17 mouse cellular contexts compared by ENCODE assay signal in genomic region chr11:101576116-101576515, GRCm38 (mm10). TPM values are rescaled to one million over a fixed set of nuclear protein-coding genes. Genes with fewer than 3 reads are reported as not detected.
DNase-seq lines count a peak whose midpoint lies in the region; ATAC-seq and TF ChIP-seq lines count a peak whose summit lies in the region.
"Had no signal": no experiment of that assay in that cellular context is flagged by ENCODE, and none has a peak within 500 bp of the region (broad histone marks: within the 10 kb centered on the region; RNA-seq: fewer than 3 reads in every experiment).

No protein-coding gene starts in this region.

- 78% methylated on average over 6 of the region's 6 CpGs for WGBS in intestine, postnatal 0 days
- WGBS in intestine, embryonic 15.5 days, result 76% methylated on average over 6 of the region's 6 CpGs
- 74% methylated on average over 6 of the region's 6 CpGs for WGBS in midbrain, postnatal 0 days
- WGBS in midbrain, embryonic 16.5 days, result 79% methylated on average over 6 of the region's 6 CpGs

- peak; percentile 50 for TF ChIP-seq CTCF in intestine, postnatal 0 days (IDR thresholded peaks at IDR 0.05; ENCODE audit: low read depth)
- peak; percentile 44 for TF ChIP-seq CTCF in midbrain, postnatal 0 days (IDR thresholded peaks at IDR 0.05)

- no peak overlapping the region for H3K9ac ChIP-seq in intestine, postnatal 0 days (ENCODE audit: low read depth, low read length)
- H3K9ac ChIP-seq in intestine, embryonic 15.5 days, result no peak overlapping the region
- no peak overlapping the region for H3K9ac ChIP-seq in midbrain, postnatal 0 days (replicated peaks; ENCODE audit: low read length, poor library complexity, severe bottlenecking)
- no peak overlapping the region for H3K9ac ChIP-seq in midbrain, embryonic 16.5 days (ENCODE audit: low read depth, low read length)

- ATAC-seq in CD4-positive, CD25-positive, alpha-beta regulatory T cell, adult 4 months, result no peak
- 0 out of 2 replicates have a peak, but pooled peaks have one; percentile 38 for ATAC-seq in intestine, postnatal 0 days
- no peak for ATAC-seq in intestine, embryonic 15.5 days
- no peak for ATAC-seq in midbrain, postnatal 0 days (ENCODE audit: low FRiP score)
- ATAC-seq in midbrain, embryonic 16.5 days, result no peak

- peaks cover 88% of the 10 kb centered on the region for H3K36me3 ChIP-seq in intestine, postnatal 0 days (ENCODE audit: control insufficient read depth, insufficient read depth)
- H3K36me3 ChIP-seq in intestine, embryonic 15.5 days, result peaks cover 64% of the 10 kb centered on the region
- H3K36me3 ChIP-seq in midbrain, postnatal 0 days (ENCODE audit: insufficient read depth, low read length), result peaks cover 76% of the 10 kb centered on the region
- peaks cover 77% of the 10 kb centered on the region for H3K36me3 ChIP-seq in midbrain, embryonic 16.5 days (ENCODE audit: control insufficient read depth, insufficient read depth, low read length)

- no peak overlapping the region for H3K4me2 ChIP-seq in intestine, postnatal 0 days (replicated peaks; ENCODE audit: low read depth)
- H3K4me2 ChIP-seq in intestine, embryonic 15.5 days (replicated peaks), result no peak overlapping the region
- H3K4me2 ChIP-seq in midbrain, postnatal 0 days (ENCODE audit: low read depth, low read length, poor library complexity, severe bottlenecking), result no peak overlapping the region
- no peak overlapping the region for H3K4me2 ChIP-seq in midbrain, embryonic 16.5 days (ENCODE audit: low read length)

- DNase-seq in CD4-positive, CD25-positive, alpha-beta regulatory T cell, adult 2 months (ENCODE audit: low read depth, low spot score), result peak; percentile 11
- no peak for DNase-seq in midbrain, postnatal 0 days (ENCODE audit: low spot score)
- no peak for DNase-seq in right cerebral cortex, postnatal 4 days
- DNase-seq in spleen, postnatal 14 days (ENCODE audit: low spot score in 2 of 2), result no peak
- DNase-seq: cerebellum, postnatal 36 days; heart, postnatal 10 days; kidney, adult 11 months; left cerebral cortex, postnatal 4 days; spleen, adult 18-20 months had no signal

- no peaks in the 10 kb centered on the region for H3K27me3 ChIP-seq in intestine, postnatal 0 days (replicated peaks; ENCODE audit: control insufficient read depth, insufficient read depth, low read length)
- H3K27me3 ChIP-seq in intestine, embryonic 15.5 days (replicated peaks), result no peaks in the 10 kb centered on the region
- no peaks in the 10 kb centered on the region for H3K27me3 ChIP-seq in midbrain, postnatal 0 days (ENCODE audit: insufficient read depth, low read length)
- H3K27me3 ChIP-seq in midbrain, embryonic 16.5 days (ENCODE audit: control insufficient read depth, insufficient read depth, low read depth, low read length), result no peaks in the 10 kb centered on the region
- H3K27me3 ChIP-seq: megakaryocyte, embryonic 14.5 days had no signal

- no peaks in the 10 kb centered on the region for H3K4me1 ChIP-seq in intestine, postnatal 0 days (replicated peaks; ENCODE audit: control insufficient read depth, insufficient read depth, low read length)
- no peaks in the 10 kb centered on the region for H3K4me1 ChIP-seq in intestine, embryonic 15.5 days (replicated peaks)
- no peaks in the 10 kb centered on the region for H3K4me1 ChIP-seq in midbrain, postnatal 0 days (ENCODE audit: insufficient read depth, low read length)
- H3K4me1 ChIP-seq in midbrain, embryonic 16.5 days (ENCODE audit: control insufficient read depth, insufficient read depth, low read length), result no peaks in the 10 kb centered on the region

- no peaks in the 10 kb centered on the region for H3K9me3 ChIP-seq in intestine, postnatal 0 days (ENCODE audit: control insufficient read depth)
- H3K9me3 ChIP-seq in intestine, embryonic 15.5 days, result no peaks in the 10 kb centered on the region
- no peaks in the 10 kb centered on the region for H3K9me3 ChIP-seq in midbrain, postnatal 0 days (ENCODE audit: low read length)
- no peaks in the 10 kb centered on the region for H3K9me3 ChIP-seq in midbrain, embryonic 16.5 days (replicated peaks; ENCODE audit: control insufficient read depth, low read length, poor library complexity, severe bottlenecking)
- H3K9me3 ChIP-seq: megakaryocyte, embryonic 14.5 days had no signal

- no peak overlapping the region for H3K27ac ChIP-seq in intestine, postnatal 0 days (ENCODE audit: low read depth, low read length)
- no peak overlapping the region for H3K27ac ChIP-seq in intestine, embryonic 15.5 days
- no peak overlapping the region for H3K27ac ChIP-seq in midbrain, postnatal 0 days (ENCODE audit: low read depth, low read length)
- H3K27ac ChIP-seq in midbrain, embryonic 16.5 days (ENCODE audit: low read length), result no peak overlapping the region

- H3K4me3 ChIP-seq in intestine, postnatal 0 days (ENCODE audit: low read depth, low read length), result no peak overlapping the region
- H3K4me3 ChIP-seq in intestine, embryonic 15.5 days (replicated peaks), result no peak overlapping the region
- H3K4me3 ChIP-seq in midbrain, postnatal 0 days (ENCODE audit: low read depth, low read length), result no peak overlapping the region
- H3K4me3 ChIP-seq in midbrain, embryonic 16.5 days (ENCODE audit: low read depth, low read length), result no peak overlapping the region
- H3K4me3 ChIP-seq: megakaryocyte, embryonic 14.5 days had no signal

RNA-seq across cellular contexts. Expression of gene Tmem106a, which starts 5.9 kb away (rescaled TPM):
- polyA plus RNA-seq in CD4-positive, CD25-positive, alpha-beta regulatory T cell, adult 4 months (2017; shearing (Covaris generic)), result 10 to 100 TPM; 10.8 to 15.2 TPM
- 122 and 130 TPM in 2 replicates for polyA plus RNA-seq in intestine, postnatal 0 days (2015; fragmentation: Nextera tagmentation; extraction: Ambion mirVana)
- 21.6 and 22.0 TPM in 2 replicates for polyA plus RNA-seq in intestine, embryonic 15.5 days (2015; fragmentation: Nextera tagmentation; extraction: Ambion mirVana)
- 1.5 and 3.0 TPM in 2 replicates for total RNA-seq in midbrain, postnatal 0 days (2014; rRNA removed)
- polyA plus RNA-seq in midbrain, postnatal 0 days (2015; fragmentation: Nextera tagmentation; extraction: Ambion mirVana), result 3.5 and 3.6 TPM in 2 replicates
- 2.2 and 3.2 TPM in 2 replicates for polyA plus RNA-seq in midbrain, embryonic 16.5 days (2015; fragmentation: Nextera tagmentation; extraction: Ambion mirVana)

RNA-seq across cellular contexts. Expression of gene Gm11634, which starts 22.9 kb away (rescaled TPM):
- not detected for polyA plus RNA-seq in CD4-positive, CD25-positive, alpha-beta regulatory T cell, adult 4 months (2017; shearing (Covaris generic))
- 0.27 and 0.37 TPM in 2 replicates for polyA plus RNA-seq in intestine, postnatal 0 days (2015; fragmentation: Nextera tagmentation; extraction: Ambion mirVana)
- not detected in 2 replicates for polyA plus RNA-seq in intestine, embryonic 15.5 days (2015; fragmentation: Nextera tagmentation; extraction: Ambion mirVana)
- total RNA-seq in midbrain, postnatal 0 days (2014; rRNA removed), result not detected in 2 replicates
- not detected in 2 replicates for polyA plus RNA-seq in midbrain, postnatal 0 days (2015; fragmentation: Nextera tagmentation; extraction: Ambion mirVana)
- not detected in 2 replicates for polyA plus RNA-seq in midbrain, embryonic 16.5 days (2015; fragmentation: Nextera tagmentation; extraction: Ambion mirVana)
- total RNA-seq: adrenal gland, adult 18-20 months; heart, postnatal 10 days; layer of hippocampus, adult 18-20 months; left cerebral cortex, postnatal 4 days had no signal
- polyA plus RNA-seq: frontal cortex, adult 2 months had no signal

RNA-seq across cellular contexts. Expression of gene Nbr1, which starts 24.2 kb away (rescaled TPM):
- 10 to 100 TPM; 70.0 to 88.4 TPM for polyA plus RNA-seq in CD4-positive, CD25-positive, alpha-beta regulatory T cell, adult 4 months (2017; shearing (Covaris generic))
- polyA plus RNA-seq in intestine, postnatal 0 days (2015; fragmentation: Nextera tagmentation; extraction: Ambion mirVana), result 44.5 and 54.1 TPM in 2 replicates
- 57.0 and 61.2 TPM in 2 replicates for polyA plus RNA-seq in intestine, embryonic 15.5 days (2015; fragmentation: Nextera tagmentation; extraction: Ambion mirVana)
- 121 and 128 TPM in 2 replicates for total RNA-seq in midbrain, postnatal 0 days (2014; rRNA removed)
- 56.3 and 59.7 TPM in 2 replicates for polyA plus RNA-seq in midbrain, postnatal 0 days (2015; fragmentation: Nextera tagmentation; extraction: Ambion mirVana)
- polyA plus RNA-seq in midbrain, embryonic 16.5 days (2015; fragmentation: Nextera tagmentation; extraction: Ambion mirVana), result 98.4 and 108 TPM in 2 replicates

RNA-seq across cellular contexts. Expression of gene Brca1, which starts 24.4 kb away (rescaled TPM):
- 1 to 10 TPM; 3.5 to 4.1 TPM for polyA plus RNA-seq in CD4-positive, CD25-positive, alpha-beta regulatory T cell, adult 4 months (2017; shearing (Covaris generic))
- 2.3 and 3.3 TPM in 2 replicates for polyA plus RNA-seq in intestine, postnatal 0 days (2015; fragmentation: Nextera tagmentation; extraction: Ambion mirVana)
- polyA plus RNA-seq in intestine, embryonic 15.5 days (2015; fragmentation: Nextera tagmentation; extraction: Ambion mirVana), result 8.4 and 10.2 TPM in 2 replicates
- 2.8 and 5.1 TPM in 2 replicates for total RNA-seq in midbrain, postnatal 0 days (2014; rRNA removed)
- 0.84 and 0.90 TPM in 2 replicates for polyA plus RNA-seq in midbrain, postnatal 0 days (2015; fragmentation: Nextera tagmentation; extraction: Ambion mirVana)
- polyA plus RNA-seq in midbrain, embryonic 16.5 days (2015; fragmentation: Nextera tagmentation; extraction: Ambion mirVana), result 1.9 TPM in 2 replicates

RNA-seq across cellular contexts. Expression of gene Rdm1, which starts 50.9 kb away (rescaled TPM):
- polyA plus RNA-seq in CD4-positive, CD25-positive, alpha-beta regulatory T cell, adult 4 months (2017; shearing (Covaris generic)), result 10 to 100 TPM; 86.2 to 93.4 TPM
- 13.3 and 15.3 TPM in 2 replicates for polyA plus RNA-seq in intestine, postnatal 0 days (2015; fragmentation: Nextera tagmentation; extraction: Ambion mirVana)
- 34.5 and 35.8 TPM in 2 replicates for polyA plus RNA-seq in intestine, embryonic 15.5 days (2015; fragmentation: Nextera tagmentation; extraction: Ambion mirVana)
- 2.8 and 3.6 TPM in 2 replicates for total RNA-seq in midbrain, postnatal 0 days (2014; rRNA removed)
- polyA plus RNA-seq in midbrain, postnatal 0 days (2015; fragmentation: Nextera tagmentation; extraction: Ambion mirVana), result 8.3 and 9.2 TPM in 2 replicates
- 10.6 and 10.7 TPM in 2 replicates for polyA plus RNA-seq in midbrain, embryonic 16.5 days (2015; fragmentation: Nextera tagmentation; extraction: Ambion mirVana)
